Mouse (Mus musculus): ENCODE data around the gene Pkp2.

The Pkp2 gene

DNA sequence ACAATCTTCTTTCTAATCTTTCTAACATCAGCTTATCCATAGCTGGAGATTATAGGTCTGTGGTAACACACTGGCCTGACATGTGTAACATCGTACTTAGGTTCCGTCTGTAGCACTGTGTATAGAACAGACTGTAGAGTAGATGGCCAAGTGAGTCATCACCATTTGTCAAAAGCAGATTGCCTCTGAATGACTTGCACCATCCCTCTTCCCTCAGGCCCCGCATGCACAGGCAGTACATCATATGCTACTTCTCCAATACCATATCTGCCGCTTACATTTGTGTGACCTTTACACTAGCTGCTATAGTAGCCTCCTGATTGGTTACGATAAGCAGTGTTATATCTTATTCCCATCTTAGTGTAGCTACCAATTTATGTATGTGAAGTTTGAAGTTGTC lies 47.8 kb downstream of the Pkp2 start:
- DNase-seq (ENCODE audit: extremely low read depth, low read depth): no peak

DNA sequence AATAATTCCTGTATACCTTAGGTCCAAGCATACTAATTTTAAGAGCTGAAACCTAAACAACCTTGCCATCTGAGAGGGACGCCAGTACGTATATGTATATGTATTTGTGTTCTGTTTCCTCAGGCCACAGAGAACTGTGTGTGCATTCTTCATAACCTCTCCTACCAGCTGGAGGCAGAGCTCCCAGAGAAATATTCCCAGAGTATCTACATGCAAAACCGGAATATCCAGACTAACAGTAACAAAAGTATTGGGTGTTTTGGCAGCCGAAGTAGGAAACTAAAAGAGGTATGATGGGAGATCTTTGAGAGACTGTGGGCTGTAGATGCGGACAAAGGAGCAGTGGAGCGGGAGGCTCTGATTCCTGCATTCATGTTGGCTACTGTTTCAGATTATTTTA lies 48.4 kb downstream of the Pkp2 start:
- DNase-seq (ENCODE audit: extremely low read depth, low read depth): no peak

DNA sequence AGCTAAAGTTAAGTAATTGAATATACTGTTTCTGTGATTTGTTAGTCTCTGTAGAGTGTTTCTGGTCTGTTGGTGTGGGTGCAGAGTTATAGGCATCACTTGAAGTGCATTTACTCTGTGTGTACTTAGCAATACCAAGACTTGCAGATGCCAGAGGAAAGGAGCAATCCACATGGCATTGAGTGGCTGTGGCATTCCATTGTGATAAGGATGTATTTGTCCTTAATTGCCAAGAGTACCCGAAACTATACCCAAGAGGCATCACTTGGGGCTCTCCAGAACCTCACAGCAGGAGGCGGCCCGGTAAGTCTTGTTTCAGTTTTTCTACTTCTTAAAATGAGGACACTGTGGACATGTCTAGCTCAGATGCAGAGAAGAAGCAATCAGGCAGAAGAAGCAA lies 49.3 kb downstream of the Pkp2 start:
- DNase-seq (ENCODE audit: extremely low read depth, low read depth): no peak

DNA sequence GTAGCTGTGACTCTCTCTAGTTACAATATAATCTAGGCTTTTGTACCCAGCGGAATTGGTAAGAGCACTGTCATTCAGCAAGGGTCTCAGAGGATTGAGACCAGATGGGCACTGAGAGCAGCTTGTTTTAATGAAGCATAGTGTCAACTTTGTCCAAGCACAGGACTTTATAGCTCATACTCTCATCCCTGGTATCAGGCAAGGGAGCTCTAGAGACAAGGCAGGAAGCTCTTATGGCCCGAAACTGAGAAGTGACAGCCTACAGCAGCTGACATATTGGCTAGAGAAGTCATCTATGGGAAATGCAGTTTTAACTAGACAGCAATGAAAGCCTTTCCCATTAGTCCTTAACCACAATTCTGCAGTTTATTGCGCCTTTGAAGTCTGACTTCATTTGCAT lies 59.9 kb downstream of the Pkp2 start:
- DNase-seq (ENCODE audit: extremely low read depth, low read depth): no peak

DNA sequence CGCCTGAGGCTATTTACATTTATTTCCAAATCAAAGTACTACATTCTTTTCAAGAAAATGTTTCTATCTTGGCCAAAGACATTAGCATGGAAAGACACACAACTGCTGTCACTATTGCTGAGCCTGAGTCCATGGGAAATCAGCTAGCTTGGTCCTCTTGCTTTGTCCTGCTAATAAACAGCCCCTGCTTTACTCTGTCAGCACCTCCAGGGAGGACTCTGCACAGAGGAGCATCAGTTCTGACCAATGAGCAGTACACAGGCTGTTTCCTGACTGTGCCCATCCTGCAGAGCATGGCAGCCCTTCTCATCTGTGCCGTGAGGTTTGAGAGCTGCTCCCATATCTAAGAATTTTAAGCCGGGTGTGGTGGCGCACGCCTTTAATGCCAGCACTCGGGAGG lies 60.6 kb downstream of the Pkp2 start:
- no peak for DNase-seq (ENCODE audit: extremely low read depth, low read depth)

DNA sequence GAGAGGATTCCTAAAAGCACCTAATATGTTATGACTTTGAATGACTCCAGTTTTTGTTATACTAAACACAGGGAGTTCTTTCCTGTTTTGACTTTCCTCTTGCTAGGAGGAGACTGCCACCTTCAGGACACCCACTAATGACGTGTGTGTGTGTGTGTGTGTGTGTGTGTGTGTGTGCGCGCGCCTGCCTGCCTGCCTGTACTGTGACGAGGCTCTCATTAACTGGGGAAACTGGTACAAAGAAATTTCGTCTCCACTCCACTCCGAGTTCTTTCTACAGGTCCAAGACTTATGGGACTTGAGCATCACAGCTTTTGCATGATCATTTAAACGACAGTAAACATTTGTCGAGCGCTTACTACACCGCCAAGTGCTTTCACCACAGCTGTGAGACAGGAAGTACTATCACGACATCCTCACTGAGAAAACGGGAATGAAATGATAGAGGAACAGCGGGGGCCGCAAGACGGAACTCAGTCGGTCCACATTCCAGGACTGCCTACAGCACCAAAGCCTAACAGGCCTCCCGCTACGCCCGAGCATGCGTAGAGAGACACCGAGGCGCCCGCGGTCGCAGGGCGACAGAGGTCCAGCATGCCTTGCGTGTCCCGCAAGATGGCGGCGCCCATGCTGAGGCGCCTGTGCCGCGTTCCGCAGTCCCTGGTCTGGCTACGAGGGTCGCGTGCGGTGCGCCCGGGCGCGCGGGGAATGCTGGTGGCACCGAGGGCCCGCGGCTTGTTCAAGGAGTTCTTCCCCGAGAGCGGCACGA lies 89.4 kb downstream of the Pkp2 start, which contains the start of gene Yars2:
Gene Yars2 (plus strand): TSS at position 597 of the 769 bp plus-strand sequence.
- DNase-seq (ENCODE audit: extremely low read depth, low read depth): peak; percentile 80

DNA sequence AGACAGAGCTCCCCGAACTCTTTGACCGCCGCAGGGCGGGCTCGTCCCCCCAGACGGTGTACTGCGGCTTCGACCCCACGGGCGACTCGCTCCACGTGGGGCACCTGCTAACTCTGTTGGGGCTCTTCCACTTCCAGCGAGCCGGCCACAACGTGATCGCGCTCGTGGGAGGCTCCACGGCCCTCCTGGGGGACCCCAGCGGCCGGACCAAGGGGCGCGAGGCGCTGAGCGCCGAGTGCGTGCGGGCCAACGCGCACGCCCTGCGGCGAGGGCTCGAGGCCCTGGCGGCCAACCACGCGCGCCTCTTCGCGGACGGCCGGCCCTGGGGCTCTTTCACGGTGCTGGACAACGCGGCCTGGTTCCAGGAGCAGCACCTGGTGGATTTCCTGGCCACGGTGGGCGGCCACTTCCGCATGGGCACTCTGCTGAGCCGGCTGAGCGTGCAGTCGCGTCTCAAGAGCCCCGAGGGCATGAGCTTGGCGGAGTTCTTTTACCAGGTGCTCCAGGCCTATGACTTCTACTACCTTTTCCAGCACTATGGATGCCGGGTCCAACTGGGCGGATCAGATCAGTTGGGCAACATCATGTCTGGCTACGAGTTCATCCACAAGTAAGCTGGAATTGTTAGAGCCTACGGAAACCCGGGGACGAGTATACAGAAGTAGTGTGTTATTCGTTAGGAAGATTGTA lies 90.2 kb downstream of the Pkp2 start:
- peak; percentile 32 for DNase-seq (ENCODE audit: extremely low read depth, low read depth)

DNA sequence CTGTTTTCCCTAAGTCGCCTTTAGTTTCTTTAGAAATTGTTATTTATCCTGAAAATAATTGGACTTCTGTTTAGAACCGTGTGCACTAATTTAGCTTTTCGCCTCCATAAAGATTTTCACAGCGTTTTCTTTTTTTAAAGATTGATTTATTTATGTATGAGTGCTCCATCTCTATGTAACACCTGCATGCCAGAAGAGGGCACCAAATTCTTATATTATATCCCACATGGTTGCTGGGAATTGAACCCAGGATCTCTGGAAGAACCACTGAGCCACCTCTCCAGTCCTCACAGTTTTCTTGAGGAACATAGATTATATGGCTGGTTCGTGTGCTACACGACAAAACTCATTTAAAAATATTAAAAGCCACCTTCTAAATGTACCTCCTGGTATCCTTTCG lies 90.8 kb downstream of the Pkp2 start:
- no peak for DNase-seq (ENCODE audit: extremely low read depth, low read depth)

DNA sequence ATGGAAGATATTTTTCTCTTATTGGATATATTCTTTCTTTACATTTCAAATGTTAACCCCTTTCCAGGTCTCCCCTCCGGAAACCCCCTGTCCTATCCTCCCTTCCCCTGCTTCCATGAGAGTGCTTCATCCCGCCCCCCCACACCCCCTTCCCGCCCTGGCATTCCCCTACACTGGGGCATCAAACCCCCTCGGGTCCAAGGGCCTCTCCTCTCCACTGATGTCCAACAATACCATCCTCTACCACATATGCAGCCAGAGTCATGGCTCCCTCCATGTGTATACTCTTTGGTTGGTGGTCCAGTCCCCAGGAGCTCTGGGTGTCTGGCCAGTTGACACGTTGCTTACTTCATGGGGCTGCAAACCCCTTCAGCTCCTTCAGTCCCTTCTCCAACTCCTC lies 98.2 kb downstream of the Pkp2 start:
- no peak for DNase-seq (ENCODE audit: extremely low read depth, low read depth)
